Comparison of ENCODE assay signal across 26 mouse cellular contexts in the genomic region with DNA sequence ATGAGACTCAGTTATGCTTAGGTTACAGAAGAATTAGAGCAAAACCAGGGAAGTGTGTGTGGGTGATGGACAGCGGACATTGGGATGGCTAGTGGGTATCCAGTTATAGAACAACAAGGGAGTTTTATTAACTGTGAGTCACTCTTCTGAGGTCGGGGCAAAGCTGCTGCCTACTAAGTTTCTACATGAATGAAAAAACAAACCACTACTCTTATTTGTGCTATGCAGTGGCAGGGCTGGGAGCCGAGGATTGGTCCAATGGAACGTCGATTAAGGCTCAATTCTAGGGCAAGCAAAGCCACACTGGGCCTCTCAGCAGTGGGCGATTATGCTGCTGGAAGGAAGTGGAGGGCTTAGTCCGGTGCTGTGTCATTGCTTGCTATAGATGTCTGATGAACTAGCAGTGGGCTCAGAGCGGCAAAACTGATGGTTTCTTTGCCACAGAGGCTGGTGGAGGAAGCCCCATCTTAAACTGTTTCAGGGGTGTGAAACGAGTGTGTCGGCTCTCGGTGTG. TPM values are rescaled to one million over a fixed set of nuclear protein-coding genes. Genes with fewer than 3 reads are reported as not detected.
DNase-seq lines count a peak whose midpoint lies in the region; ATAC-seq and TF ChIP-seq lines count a peak whose summit lies in the region.
"Had no signal": no experiment of that assay in that cellular context is flagged by ENCODE, and none has a peak within 500 bp of the region (broad histone marks: within the 10 kb centered on the region; RNA-seq: fewer than 3 reads in every experiment).

No protein-coding gene starts in this region.

- no peaks in the 10 kb centered on the region for H3K4me1 ChIP-seq in midbrain, embryonic 11.5 days (ENCODE audit: control insufficient read depth, insufficient read depth, low read length)
- 0 out of 2 replicates have a peak, but pooled peaks cover 7% of the 10 kb centered on the region for H3K4me1 ChIP-seq in midbrain, embryonic 10.5 days
- no peaks in the 10 kb centered on the region for H3K4me1 ChIP-seq in heart, adult 2 months (ENCODE audit: control insufficient read depth, insufficient read depth, low read length)
- H3K4me1 ChIP-seq: embryonic facial prominence, embryonic 12.5 days; embryonic facial prominence, embryonic 15.5 days; forebrain, embryonic 12.5 days; forebrain, embryonic 15.5 days; heart, embryonic 12.5 days; heart, embryonic 15.5 days had no signal

- no peaks in the 10 kb centered on the region for H3K79me2 ChIP-seq in heart, adult 2 months (replicated peaks; ENCODE audit: control insufficient read depth, insufficient read depth, low read length)

- no peak overlapping the region for H3K4me2 ChIP-seq in midbrain, embryonic 11.5 days
- H3K4me2 ChIP-seq: embryonic facial prominence, embryonic 12.5 days; embryonic facial prominence, embryonic 15.5 days; forebrain, embryonic 12.5 days; forebrain, embryonic 15.5 days; heart, embryonic 12.5 days; heart, embryonic 15.5 days; hindbrain, embryonic 14.5 days had no signal

- H3K36me3 ChIP-seq in midbrain, embryonic 11.5 days (ENCODE audit: control insufficient read depth, insufficient read depth, low read length), result no peaks in the 10 kb centered on the region
- no peaks in the 10 kb centered on the region for H3K36me3 ChIP-seq in midbrain, embryonic 10.5 days
- H3K36me3 ChIP-seq in heart, adult 2 months (ENCODE audit: control insufficient read depth, insufficient read depth, low read length), result no peaks in the 10 kb centered on the region
- H3K36me3 ChIP-seq: embryonic facial prominence, embryonic 12.5 days; embryonic facial prominence, embryonic 15.5 days; forebrain, embryonic 12.5 days; heart, embryonic 12.5 days; heart, embryonic 15.5 days had no signal

- H3K4me3 ChIP-seq in midbrain, embryonic 11.5 days (ENCODE audit: low read depth, low read length), result no peak overlapping the region
- no peak overlapping the region for H3K4me3 ChIP-seq in midbrain, embryonic 10.5 days
- H3K4me3 ChIP-seq in heart, adult 2 months, result no peak overlapping the region
- H3K4me3 ChIP-seq: embryonic facial prominence, embryonic 12.5 days; embryonic facial prominence, embryonic 15.5 days; forebrain, embryonic 12.5 days; forebrain, embryonic 15.5 days; heart, embryonic 12.5 days; heart, embryonic 15.5 days had no signal

- no peak overlapping the region for H3K9ac ChIP-seq in midbrain, embryonic 11.5 days (ENCODE audit: low read length)
- H3K9ac ChIP-seq in heart, adult 2 months (ENCODE audit: low read depth, low read length), result no peak overlapping the region
- H3K9ac ChIP-seq: embryonic facial prominence, embryonic 12.5 days; embryonic facial prominence, embryonic 15.5 days; forebrain, embryonic 12.5 days; forebrain, embryonic 15.5 days; heart, embryonic 12.5 days; heart, embryonic 15.5 days; hindbrain, embryonic 14.5 days had no signal

- no peaks in the 10 kb centered on the region for H3K27me3 ChIP-seq in midbrain, embryonic 11.5 days (ENCODE audit: control insufficient read depth, insufficient read depth, low read length)
- H3K27me3 ChIP-seq in midbrain, embryonic 10.5 days (ENCODE audit: low read depth, poor library complexity, severe bottlenecking), result no peaks in the 10 kb centered on the region
- no peaks in the 10 kb centered on the region for H3K27me3 ChIP-seq in heart, adult 2 months (ENCODE audit: control insufficient read depth, insufficient read depth, low read length)
- H3K27me3 ChIP-seq: embryonic facial prominence, embryonic 15.5 days; forebrain, embryonic 15.5 days; heart, embryonic 12.5 days; heart, embryonic 15.5 days had no signal

- peak; percentile 4 for DNase-seq in midbrain, embryonic 11.5 days (ENCODE audit: low spot score, missing footprints)
- no peak for DNase-seq in midbrain, embryonic 10.5 days (ENCODE audit: low spot score)
- peak; percentile 34 for DNase-seq in MEL-GATA-1-ER (ENCODE audit: extremely low read depth, low read depth)
- DNase-seq in heart, adult 2 months, result no peak
- no peak for DNase-seq in cerebellum, postnatal 14 days
- no peak for DNase-seq in frontal cortex, adult 2 months (ENCODE audit: extremely low spot score in 1 of 2, low spot score in 1 of 2)
- DNase-seq: adrenal gland, adult 8-10 months; adrenal gland, postnatal 25 days; cerebellum, adult 11-12 months; cerebellum, adult 8-10 months; cerebellum, postnatal 10 days; gastrocnemius, postnatal 10 days; gastrocnemius, postnatal 36 days; heart, adult 11 months; heart, postnatal 10 days; heart, postnatal 36 days; kidney, adult 11 months had no signal

- H3K9me3 ChIP-seq in midbrain, embryonic 11.5 days (ENCODE audit: control insufficient read depth, low read length), result no peaks in the 10 kb centered on the region
- H3K9me3 ChIP-seq in midbrain, embryonic 10.5 days (replicated peaks), result no peaks in the 10 kb centered on the region
- H3K9me3 ChIP-seq: embryonic facial prominence, embryonic 12.5 days; embryonic facial prominence, embryonic 15.5 days; forebrain, embryonic 12.5 days; forebrain, embryonic 15.5 days; heart, embryonic 12.5 days; heart, embryonic 15.5 days had no signal

- no peak for TF ChIP-seq CTCF in heart, adult 2 months (IDR thresholded peaks at IDR 0.05)

- intact Hi-C loops in heart, adult 2 months (cut with DNase I), result no loop called here

- 64% methylated on average over 11 of the region's 11 CpGs for WGBS in midbrain, embryonic 11.5 days
- WGBS in midbrain, embryonic 10.5 days, result 66% methylated on average over 11 of the region's 11 CpGs
- WGBS in heart, adult 2 months, result 78% methylated on average over 11 of the region's 11 CpGs

- TF ChIP-seq POLR2A in heart, adult 2 months (IDR thresholded peaks at IDR 0.05; ENCODE audit: insufficient read depth, low read depth, low read length), result no peak

- no peak for TF ChIP-seq EP300 in heart, adult 2 months (IDR thresholded peaks at IDR 0.05; ENCODE audit: insufficient read depth, low read depth, low read length)

- no peak for ATAC-seq in midbrain, embryonic 11.5 days (ENCODE audit: low FRiP score)
- peak; percentile 47 for ATAC-seq in granulocyte monocyte progenitor cell, adult 5-6 weeks (replicated peaks; ENCODE audit: poor library complexity, severe bottlenecking)
- ATAC-seq: activated CD4-positive, CD25-positive, alpha-beta regulatory T cell, adult 4 months; forebrain, embryonic 15.5 days had no signal

- H3K27ac ChIP-seq in midbrain, embryonic 11.5 days (ENCODE audit: low read depth, low read length), result no peak overlapping the region
- no peak overlapping the region for H3K27ac ChIP-seq in midbrain, embryonic 10.5 days (replicated peaks)
- no peak overlapping the region for H3K27ac ChIP-seq in heart, adult 2 months
- H3K27ac ChIP-seq: embryonic facial prominence, embryonic 12.5 days; embryonic facial prominence, embryonic 15.5 days; forebrain, embryonic 12.5 days; forebrain, embryonic 15.5 days; heart, embryonic 15.5 days; hindbrain, embryonic 14.5 days had no signal

RNA-seq across cellular contexts. Expression of gene Tbc1d2, which starts 25.3 kb away (rescaled TPM):
- 0.43 and 0.60 TPM in 2 replicates for polyA plus RNA-seq in midbrain, embryonic 11.5 days (2014; fragmentation: Nextera tagmentation; extraction: Ambion mirVana)
- 0.65 and 0.76 TPM in 2 replicates for polyA plus RNA-seq in midbrain, embryonic 10.5 days (2016; fragmentation: Nextera tagmentation; extraction: Ambion mirVana)
- total RNA-seq in granulocyte monocyte progenitor cell, adult 5-6 weeks (2014; fragmentation: Nextera tagmentation), result 5.4 and 8.7 TPM in 2 replicates
- 4.4 and 6.8 TPM in 2 replicates for total RNA-seq in granulocyte monocyte progenitor cell, adult 5-6 weeks (2017)
- 1 to 10 TPM in 1 of 2 experiments, under 1 TPM in 1; 0.64 to 1.7 TPM for total RNA-seq in heart, adult 2 months (2021)
- 1.4 and 1.6 TPM in 2 replicates for polyA plus RNA-seq in heart, adult 2 months (2012; rRNA removed)
- 3.0 and 4.2 TPM in 2 replicates for polyA plus RNA-seq in frontal cortex, adult 2 months (2012; rRNA removed)

Comparison
In these comparisons a context has a peak if more than half of its experiments do, and no peak if none do; other contexts are left out.
1. DNase-seq: peak in midbrain, embryonic 11.5 days (single experiment) and MEL-GATA-1-ER (single experiment); none in midbrain, embryonic 10.5 days (single experiment), heart, adult 2 months (0 of 2), cerebellum, postnatal 14 days (0 of 2) and frontal cortex, adult 2 months (0 of 2).